Mouse (Mus musculus) common myeloid progenitor, adult 5-6 weeks (primary cell): Measurements from ENCODE around the gene Cdc27. TPM values are rescaled to one million over a fixed set of nuclear protein-coding genes. Genes with fewer than 3 reads are reported as not detected.
A peak's percentile ranks its signal among the peaks of the same experiment; 100 is the strongest.

Experiments used
- ATAC-seq: replicated peaks from 2 replicates; pipeline ENCODE4 v1.8.0; 2016; ENCODE audit warnings: low read depth, mild to moderate bottlenecking, moderate TSS enrichment, inconsistent platforms; ENCODE audit not compliant: poor library complexity, severe bottlenecking
- total RNA-seq: library from RNA; stranded (forward); fragments of 200-1000, 187-1606 nt; gene quantifications from 2 replicates; pipeline ENCODE4 v1.2.3, GENCODE M21; 2017

Cdc27 gene
- total RNA-seq, result 74.3 and 78.4 TPM in 2 replicates

DNA sequence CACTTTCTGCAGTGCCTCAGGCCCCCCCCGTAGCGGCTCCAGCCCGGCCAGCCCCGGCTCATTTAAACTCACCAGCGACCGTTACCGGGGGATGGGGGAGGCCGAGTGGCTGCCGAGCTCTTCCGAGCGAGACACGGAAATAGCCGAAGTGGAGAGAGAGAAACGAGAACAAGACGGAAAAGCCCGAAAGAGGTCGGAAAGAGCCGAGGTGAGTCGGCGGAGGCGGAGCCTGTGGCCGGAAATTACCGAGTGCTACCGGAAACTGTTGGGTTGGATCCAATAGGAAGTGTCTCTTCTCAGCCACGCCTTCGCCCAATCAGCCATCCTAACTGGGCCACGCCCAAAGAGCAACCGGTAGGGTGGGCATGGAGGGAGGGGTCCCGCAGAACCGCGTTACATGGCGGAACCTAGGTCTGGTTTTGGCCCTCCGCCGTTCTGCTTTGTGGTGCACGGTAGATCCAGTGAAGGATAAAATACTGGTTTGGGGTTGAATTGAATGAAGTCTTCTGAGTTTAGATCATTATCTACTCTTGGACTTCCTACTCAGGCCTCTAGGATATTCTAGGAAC, at the start of gene Cdc27, which contains the start of gene Myl4:
Gene Cdc27 (minus strand): TSS at position 215 of the 569 bp plus-strand sequence.
Gene Myl4 (plus strand): TSS at position 258 of the 569 bp plus-strand sequence.
- ATAC-seq, result peak; percentile 92

DNA sequence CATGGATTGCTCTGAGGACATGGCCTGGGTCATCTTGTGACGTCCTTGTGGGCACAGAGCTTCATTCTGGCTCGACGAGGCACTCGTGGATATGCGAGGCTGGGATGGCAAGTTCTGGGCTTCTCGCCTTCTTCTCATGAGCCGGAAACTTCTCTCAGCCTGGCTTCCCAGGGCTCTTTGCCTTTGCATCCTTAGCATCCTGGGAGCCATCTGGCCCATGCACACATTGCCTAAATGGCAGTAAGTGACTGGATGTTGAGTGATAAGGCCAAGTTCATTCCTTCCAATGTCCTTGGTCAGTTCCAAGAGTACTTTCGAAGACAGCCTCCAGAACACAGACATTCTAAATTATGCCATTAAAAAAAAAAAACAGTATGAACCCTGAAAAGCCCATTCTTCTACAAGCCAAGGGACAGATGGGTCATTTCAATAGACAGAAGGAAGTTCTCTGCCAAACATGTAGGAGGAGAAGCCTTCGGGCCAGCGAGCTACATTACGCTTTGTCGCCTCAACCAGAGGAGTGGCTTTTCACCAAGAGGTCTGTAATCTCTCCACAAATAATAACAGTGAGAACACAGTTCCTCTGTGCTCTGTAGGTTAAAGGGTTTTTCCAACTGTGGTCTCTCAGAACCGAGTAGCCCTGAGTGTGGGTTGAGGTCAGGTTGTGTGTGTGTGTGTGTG, 49.0 kb upstream of the Cdc27 start:
- ATAC-seq, result peak; percentile 50

DNA sequence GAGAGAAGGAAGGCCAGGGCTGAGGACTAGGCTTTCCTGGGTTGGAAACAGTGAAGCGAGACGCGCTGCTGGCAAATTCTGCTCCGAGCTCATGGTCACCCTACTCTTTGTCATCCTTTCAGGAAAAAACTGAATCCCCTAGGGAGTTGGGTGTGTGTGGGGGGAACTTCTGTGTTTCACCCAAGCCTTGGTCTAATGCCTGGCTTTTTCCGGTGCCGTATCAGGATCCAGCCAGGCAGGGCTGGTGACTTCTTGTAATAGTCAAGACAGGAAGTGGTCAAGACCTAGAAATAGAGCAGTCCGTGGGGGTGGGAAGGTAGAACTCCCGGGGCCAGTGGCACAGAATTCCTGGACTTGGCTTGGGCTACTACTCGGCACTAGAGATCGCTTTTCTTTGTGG, 45.9 kb upstream of the Cdc27 start:
- peak; percentile 70 for ATAC-seq

DNA sequence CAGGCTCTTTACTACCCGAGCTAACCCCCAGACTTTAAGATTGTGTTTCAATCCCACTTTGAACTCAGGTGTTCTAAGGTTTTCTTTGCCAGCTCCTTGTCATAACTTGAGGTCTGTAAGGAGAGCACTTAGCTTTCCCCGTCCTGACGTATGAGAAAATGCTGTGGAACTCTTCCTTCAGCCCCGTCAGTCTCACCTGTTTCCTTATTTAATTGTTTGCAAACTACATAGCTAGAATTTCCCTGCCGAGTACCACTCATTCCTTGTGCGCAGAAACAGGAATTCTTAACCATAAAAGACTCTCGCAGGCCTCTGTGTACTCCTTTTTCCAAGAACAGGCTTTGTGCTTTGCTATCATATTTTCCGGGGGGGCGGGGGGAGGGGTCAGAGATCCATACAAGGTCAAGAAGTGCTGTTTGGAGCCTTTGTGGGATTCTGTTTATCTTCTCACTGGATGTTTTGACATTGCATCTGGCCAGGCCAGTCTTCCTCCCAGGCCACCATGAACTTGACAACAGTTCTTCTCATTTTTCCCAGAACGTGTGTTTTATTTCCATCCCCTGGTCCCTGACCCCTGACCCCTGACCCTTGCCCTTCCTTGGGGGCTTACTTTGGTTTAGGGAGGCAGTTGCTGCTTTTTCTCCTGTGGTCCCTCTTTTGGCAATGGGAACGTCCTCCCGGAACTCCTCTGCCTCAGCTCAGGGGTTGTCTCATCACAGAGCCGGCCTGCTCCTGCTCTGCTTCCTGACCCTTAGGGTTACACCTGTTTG, 41.8 kb upstream of the Cdc27 start:
- ATAC-seq, result no peak

DNA sequence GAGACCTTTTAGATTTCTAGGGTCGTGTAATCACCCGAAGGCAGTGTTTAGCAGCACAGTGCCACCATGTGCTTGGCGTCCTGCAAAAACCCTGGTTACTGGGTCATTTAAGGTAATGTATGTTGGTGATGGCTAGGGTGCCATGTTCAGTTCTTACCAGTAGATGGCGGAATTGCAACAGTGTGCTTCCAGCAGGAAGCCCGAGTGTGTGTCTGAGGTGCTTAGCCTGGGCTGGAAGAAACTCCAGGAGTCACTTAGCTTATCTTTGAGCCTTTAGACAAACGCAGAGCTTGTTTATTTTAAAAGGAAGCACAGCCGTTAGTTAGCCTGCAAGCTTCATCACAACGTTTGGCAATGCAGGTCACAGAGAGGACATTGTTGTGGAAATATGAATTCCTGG, 39.7 kb upstream of the Cdc27 start:
- peak; percentile 99 for ATAC-seq

DNA sequence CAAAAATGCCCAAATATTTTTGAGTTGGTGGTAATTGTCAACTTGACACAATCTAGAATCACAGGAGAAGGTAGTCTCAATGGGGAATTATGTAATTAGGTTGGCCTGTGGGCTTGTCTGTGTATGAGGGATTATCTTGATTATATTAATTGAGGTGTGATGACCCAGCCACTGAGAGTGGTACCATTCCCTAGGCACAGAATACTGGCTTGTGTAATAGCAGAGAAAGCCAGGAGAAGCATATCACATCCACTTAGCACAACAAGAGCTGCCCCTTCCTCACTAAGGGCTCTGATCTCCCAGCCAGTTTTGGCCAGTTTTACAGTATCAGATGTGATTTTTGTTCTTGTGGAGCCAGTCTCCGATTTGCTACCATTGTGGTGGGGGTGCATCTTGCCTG, 39.1 kb upstream of the Cdc27 start:
- ATAC-seq, result no peak

DNA sequence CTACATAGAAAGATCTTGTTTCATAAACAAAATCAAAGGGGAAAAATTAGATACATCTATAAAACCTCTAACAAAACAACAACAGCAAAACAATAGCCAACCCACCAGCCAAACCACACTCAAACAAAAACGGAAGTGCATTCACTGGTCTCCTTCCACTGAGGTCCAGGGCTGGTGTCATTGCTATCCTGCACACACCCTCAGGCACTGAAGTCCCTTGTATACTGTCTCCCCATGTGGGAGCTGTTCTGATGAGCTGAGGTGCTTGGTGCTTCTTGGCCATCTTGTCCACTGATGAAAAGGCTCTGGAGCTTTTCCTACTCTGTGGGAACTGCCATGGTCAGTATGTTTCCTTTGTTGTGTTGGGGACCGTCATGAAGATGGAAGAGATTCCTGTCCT, 38.1 kb upstream of the Cdc27 start:
- ATAC-seq, result no peak

DNA sequence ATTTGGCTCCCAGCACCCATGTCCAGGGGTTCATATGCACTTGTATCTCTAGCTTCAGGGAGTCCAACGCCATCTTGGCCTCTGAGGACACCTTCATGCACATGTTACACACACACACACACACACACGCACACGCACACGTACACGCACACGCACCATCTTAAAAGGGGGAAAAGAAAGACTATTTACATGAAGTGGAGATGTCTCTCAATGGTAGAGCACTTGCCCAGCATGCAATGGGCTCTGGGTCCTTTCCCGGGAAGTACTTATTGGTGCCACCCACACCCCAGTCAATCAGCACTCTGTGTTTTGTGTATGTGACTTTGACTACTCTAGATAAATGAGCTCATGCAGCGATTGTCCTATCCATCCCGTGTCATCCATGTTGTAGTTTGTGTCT, 37.5 kb upstream of the Cdc27 start:
- no peak for ATAC-seq

DNA sequence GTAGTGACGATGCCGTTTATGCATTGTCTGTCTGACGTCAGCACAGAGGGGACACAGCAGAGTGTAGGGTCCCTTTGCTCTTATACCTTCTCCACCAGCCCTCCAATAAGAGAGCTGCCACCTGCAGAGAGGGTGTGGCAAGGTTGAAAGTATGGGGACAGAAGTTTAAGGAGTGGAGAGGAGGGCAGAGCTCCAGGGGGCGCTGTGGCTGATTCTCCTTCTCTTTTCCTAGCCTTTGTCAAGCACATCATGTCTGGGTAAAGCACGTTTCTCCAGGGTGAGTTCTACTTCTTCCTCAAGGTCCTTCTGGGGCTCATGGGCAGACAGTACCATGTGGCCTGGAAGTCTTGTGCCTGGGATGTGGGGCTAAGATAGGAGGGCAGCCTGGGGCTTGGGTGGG, 35.1 kb upstream of the Cdc27 start:
- no peak for ATAC-seq

DNA sequence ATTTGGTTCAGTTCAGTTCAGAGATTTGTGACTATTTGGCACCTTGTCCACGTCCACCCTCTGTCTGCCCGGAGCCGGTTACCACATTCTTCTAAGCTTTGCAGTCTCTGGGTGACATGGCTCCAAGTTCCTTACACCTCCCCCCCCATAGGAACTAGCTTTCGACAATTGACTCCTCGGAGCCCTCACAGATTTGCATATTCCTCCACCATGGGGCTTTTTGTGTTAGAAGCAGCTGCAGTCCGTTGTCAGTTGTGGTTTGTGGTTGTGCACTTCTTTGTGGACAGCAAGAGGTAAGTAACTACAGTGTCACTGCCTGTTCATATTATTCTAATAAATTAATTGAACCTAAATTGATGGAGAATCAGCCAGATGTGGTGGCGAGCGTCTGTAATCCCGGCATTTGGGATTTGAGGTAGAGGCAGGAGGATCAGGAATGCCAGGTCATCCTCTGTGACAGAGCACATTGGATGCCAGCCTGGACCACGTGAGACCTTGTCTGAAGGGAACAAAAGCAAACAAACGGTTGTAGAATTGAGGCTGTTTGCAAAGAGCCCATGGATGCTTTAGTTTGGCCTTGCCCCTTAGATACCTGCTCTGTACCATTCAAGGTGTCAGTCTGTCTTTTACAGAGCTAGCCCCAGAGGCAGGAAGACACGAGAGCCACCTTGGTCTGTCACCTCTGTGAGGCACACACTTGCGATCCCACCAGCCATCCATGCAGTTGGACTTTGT, 32.4 kb upstream of the Cdc27 start:
- ATAC-seq, result peak; percentile 67

DNA sequence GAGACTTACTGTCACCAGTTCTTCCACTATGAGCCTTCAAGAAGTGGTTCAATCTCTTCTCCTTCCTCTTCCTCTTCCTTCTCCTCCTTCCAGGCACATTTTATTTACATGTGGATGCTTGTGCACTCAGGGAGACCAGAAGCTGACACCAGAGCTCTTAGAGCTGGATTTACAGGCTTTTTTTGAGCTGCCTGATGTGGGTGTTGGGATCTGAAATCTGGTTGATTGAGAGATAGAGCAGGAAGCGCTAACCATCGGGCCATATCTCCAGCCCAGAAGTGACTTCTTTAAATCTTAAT, 31.8 kb upstream of the Cdc27 start:
- ATAC-seq, result no peak

DNA sequence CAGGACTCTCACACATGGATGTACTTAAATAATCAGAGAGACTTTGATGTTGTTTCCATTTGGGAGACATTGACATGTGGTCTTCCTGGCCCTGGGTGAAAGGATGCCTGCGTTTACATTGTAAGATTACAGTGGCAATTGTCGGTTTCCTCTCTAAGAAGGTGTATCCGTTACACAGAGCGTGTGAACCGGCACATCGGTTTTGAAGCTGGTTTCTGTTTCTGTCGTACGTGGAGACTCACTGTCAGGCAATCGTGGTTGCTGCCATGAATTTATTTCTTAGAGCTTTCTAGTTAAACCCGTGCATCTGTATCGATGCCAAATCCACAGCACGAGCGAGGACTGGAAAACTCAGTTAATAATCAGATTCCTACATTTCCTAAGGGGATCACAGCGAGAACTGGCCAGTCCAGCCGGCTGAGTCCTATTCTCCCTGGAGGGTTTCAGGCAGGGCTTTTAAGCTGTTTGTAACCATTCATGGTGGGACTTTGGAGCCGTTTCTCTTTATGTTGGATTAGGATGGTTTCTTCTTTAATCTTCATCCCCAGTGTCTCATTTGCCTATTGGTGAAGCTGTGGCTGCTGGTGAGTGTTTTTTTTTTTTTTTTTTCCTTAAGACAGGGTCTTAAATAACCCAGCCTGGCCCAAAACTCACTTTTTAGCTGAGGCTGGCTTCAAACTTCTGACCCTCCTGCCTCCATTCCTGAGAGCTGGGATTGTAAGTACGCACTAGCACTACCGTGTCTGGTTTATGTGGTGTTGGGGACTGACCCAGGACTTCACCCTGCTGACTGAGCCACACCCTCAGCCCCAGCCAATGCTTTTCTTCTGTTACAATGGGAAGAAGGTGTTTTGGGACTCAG, 31.3 kb upstream of the Cdc27 start:
- peak; percentile 72 for ATAC-seq

DNA sequence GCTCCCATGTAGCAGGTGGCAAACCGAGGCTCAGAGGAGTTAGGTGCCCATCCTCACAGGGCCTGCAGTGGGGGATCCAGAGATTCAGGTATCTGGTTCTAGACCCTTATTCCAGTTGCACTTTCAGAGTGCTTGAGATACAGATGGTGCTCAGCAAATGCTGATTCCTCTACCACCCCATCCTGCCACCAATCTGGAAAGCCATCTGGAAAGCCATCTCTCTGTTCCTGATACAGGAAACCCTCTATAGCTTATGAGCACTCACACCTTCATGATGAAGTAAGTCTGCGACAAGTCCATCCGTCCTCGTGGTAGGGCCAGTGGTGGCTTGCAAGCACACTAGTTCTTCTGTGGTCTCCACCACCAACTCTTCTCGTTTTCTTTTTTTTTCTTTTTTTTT, 30.2 kb upstream of the Cdc27 start:
- ATAC-seq, result no peak

DNA sequence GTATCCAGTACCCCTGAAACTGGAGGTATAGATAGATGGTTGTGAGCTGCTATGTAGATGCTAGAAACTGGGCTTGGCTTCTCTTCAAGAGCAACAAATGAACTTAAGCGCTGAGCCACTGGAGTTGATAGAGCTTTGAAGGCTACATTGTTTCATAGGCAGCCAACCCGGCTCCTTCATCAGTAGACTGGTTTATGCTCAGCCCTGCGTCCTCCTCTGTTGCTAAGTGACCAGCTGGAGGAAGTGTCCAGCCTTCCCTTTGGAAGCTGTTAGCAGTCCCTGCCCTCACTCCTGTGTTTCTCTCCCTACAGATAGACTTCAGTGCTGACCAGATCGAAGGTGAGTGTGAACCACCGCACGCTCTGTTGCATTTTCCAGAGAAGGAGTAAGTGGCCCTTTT, 29.7 kb upstream of the Cdc27 start:
- no peak for ATAC-seq

DNA sequence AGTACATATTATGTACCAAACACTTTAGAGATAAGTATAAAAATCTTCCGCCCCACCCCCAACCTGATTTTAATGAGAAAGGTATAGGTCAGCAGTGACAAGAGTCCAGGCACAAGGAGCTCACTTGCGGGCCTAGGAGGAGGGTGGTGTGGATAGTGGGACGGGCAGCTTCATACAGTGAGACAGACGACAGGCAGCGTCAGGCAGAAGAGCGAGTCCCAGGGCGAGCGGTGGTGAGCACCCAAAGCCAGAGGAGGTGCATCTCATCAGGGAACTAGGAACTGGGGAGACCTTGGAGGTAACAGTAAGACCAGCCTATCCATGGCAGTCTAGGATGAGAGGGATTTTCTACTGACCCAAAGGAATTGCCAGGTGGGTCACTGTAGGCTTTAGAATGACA, 29.2 kb upstream of the Cdc27 start:
- ATAC-seq, result no peak

DNA sequence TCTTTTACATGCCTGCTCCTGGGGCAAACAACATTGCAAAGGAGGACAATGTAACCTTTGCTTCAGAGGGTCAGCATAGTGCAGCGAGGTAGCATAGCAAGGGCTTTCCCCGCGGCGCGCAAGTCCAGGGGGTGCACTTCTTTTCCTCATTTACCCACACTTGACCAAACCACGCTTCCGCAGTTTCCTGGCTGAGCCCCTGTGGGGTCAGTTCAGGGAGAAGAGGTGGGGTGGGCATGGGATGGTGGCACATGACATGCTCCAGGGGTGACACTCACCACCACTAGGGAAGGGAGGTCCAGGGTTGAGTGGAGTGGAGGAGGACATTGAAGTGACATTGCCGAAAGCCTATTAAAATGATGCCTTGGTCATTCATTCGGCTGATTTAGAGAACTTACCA, 28.7 kb upstream of the Cdc27 start:
- ATAC-seq, result no peak

DNA sequence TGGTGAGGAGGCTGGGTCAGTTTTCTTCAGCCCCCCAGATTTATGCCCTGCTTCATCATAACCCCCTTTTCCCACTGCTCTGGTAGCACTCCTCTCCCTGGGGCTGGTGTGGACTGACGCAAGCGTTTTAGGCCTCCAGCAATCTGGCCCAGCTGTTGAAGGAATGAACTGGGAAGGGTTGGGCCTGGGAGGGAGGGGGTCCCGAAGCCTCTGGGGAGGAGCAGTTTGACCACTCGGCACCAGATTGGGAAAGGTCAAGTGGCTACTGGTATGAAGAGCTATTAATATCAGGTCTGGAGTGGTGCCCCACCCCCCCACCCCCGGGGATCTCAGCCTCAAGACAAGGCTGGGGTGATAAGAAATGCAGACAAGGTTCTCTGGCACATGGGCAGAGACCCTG, 27.7 kb upstream of the Cdc27 start:
- ATAC-seq, result no peak

DNA sequence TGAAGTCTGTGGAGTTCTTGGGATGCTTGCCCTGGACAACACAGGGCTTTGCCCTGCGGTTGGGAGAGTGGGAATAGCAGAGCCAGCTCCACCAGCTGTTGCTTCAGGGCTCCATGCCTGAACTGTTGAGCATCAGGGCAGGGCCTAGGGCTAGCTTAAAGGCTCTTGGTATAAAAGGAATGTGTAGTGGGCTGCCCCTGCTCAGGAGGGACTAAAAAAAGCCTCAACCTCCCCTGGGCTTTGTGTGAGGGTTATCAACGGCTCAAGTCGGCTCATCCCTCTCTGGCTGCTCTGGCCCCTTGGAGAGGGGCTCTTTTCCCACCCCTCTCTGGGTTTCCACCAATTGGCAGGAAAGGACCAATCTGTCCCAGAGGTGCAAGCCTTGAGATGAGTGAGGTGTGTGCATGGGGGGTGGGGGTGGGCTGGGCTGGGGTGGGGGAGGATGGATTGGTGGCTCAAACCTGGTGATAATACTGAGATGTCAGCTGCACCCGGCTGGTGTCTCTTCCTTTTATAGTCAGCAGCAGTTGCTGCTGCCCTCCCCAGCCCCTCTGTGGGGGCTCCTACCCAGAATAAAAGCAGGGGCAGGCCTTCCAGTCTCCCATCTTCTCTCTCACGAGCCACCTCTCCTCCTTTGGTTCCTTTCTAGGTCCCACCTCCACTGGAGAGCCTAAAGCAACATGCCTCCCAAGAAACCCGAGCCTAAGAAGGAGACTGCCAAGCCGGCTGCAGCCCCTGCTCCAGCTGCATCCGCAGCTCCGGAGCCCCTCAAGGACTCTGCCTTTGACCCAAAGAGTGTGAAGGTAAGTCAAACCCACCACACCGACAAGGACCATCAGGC, 26.6 kb upstream of the Cdc27 start:
- ATAC-seq, result no peak

DNA sequence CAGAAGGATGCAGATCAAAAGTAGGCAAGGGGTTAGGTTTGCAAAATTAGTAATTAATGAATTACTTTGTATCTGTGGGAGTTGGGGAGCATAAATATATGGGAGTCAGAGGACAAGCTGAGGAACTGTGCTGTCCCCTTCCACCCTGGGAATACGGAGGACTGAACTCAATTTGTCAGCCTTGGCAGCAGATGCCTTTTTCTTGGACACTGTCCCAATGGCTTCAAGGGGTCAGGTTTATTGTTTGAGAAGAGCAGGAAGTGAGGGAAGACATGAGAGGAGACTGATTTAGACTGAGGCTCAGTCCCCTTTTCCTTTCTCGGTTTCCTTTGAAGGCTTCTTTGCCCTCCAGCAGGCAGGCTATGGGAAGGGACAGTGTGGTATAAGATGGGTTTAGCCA, 22.1 kb upstream of the Cdc27 start:
- no peak for ATAC-seq
